Mouse (Mus musculus) bone marrow, adult 2 months (tissue): ENCODE data around the gene Phyh. TPM values are rescaled to one million over a fixed set of nuclear protein-coding genes. Genes with fewer than 3 reads are reported as not detected.

Experiments
- H3K27ac ChIP-seq: fragments of 200-500 bp; 2 replicates; pipeline ENCODE4 v1.5.1; 2012; ENCODE audit warnings: low read depth, mild to moderate bottlenecking, control low read depth, inconsistent platforms, low read length; ENCODE audit not compliant: control insufficient read depth, poor library complexity, insufficient read depth
- H3K4me1 ChIP-seq: fragments of 200-500 bp; 2 replicates; pipeline ENCODE4 v1.6.1; 2011; ENCODE audit warnings: low read length; ENCODE audit not compliant: control insufficient read depth, insufficient read depth
- H3K4me3 ChIP-seq: fragments of 200-500 bp; replicated peaks from 2 replicates; pipeline ENCODE3; 2011; ENCODE audit warnings: mild to moderate bottlenecking, low read depth, low read length, control low read depth; ENCODE audit not compliant: control insufficient read depth
- CTCF ChIP-seq: fragments of 200-500 bp; IDR thresholded peaks from 2 replicates; pipeline ENCODE4 v1.5.1; 2011; ENCODE audit warnings: low read length, control low read depth; ENCODE audit not compliant: control insufficient read depth, insufficient read depth
- POLR2A ChIP-seq: fragments of 200-500 bp; IDR thresholded peaks from 2 replicates; pipeline ENCODE4 v1.6.1; 2011; ENCODE audit warnings: low read depth, mild to moderate bottlenecking, control low read depth, low read length, borderline replicate concordance; ENCODE audit not compliant: control insufficient read depth
- WGBS: fragments of 180-500 bp; shearing (Covaris S2); methylation state at CpG from one replicate; pipeline ENCODE4 v1.1.7; 2018; 5-methylcytosine and 5-hydroxymethylcytosine counted together
- polyA plus RNA-seq: library from polyadenylated mRNA; stranded (reverse); fragments of >200 nt; gene quantifications from 2 replicates; pipeline ENCODE4 v1.2.4, GENCODE M21; 2011; ENCODE audit warnings: low replicate concordance; ENCODE audit not compliant: missing spikeins, insufficient read depth, insufficient read length

The Phyh gene
- polyA plus RNA-seq, 1 experiment = 44.1 TPM

DNA sequence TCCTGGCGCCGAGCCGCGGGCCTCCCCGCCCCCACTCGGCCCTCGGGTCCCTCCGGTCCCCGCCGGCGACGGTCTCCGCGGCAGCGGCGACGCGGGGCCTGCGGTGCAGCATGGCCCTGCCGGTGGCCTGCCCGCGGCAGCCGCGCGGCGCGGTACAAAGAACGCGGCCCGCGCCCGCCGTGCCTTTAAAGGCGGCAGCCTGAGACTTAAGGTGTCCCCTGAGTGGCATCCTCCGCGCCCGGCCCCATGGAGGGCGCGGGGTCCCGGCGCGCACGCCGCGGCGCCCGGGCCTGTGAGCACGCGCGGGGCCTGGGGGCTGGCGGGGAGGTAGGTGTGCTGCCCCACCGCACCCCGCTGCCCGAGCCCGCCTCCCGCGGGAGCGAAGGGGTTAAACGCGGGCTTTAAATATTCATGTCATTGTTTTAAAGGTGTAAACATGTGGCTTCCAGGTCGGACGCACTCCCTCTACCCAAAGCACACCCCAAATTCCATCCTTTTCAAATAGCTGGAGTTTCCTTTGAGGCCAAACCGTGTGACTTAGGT, 36.5 kb upstream of the Phyh start:
- TF ChIP-seq CTCF (no peak), POLR2A (peak; percentile 23; the same call in 1 of the 2 replicates)
- peak overlapping the region; percentile 89 for H3K27ac ChIP-seq
- peak overlapping the region; percentile 71 for H3K4me3 ChIP-seq
- H3K4me1 ChIP-seq = no peaks in the 10 kb centered on the region; the same call in 1 of the 2 replicates
- WGBS = under 1% methylated on average over 63 of the region's 63 CpGs

DNA sequence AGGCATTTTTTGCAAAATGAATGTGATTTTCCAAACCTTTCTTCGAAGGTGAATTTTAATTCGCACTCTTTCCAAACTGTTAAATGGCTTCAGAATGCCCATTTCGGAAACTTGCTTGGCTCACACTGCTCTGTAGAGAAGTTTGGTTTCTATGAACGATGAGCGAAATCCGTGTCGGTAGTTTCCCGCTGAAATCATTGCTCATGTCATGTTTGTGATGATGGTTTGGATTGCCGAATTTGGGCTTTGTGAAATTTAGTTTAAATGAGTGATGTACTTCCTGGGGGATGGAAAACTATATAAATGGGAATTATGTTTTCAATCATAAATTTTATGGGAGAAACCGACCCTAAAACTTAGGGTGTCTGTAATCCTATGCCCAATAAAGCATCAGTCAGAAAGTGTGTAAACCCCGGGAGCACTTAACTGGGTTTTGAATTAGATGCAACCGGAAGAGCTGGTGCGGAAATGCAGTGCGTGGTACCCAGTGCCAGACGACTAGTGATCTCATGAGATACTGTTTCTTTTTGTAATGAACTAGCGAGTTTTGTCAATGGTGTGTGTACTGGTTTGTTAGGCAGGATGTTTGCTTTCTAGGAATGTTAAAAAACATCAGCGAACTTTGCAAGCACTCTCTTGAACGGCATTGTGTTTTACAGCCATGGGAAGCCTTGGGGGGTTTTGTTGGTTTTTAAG, 35.7 kb upstream of the Phyh start:
- WGBS = 2% methylated on average over 18 of the region's 18 CpGs
- TF ChIP-seq CTCF (no peak), POLR2A (no peak)
- H3K4me3 ChIP-seq = peak overlapping the region; percentile 14
- no peaks in the 10 kb centered on the region for H3K4me1 ChIP-seq
- no peak overlapping the region for H3K27ac ChIP-seq

DNA sequence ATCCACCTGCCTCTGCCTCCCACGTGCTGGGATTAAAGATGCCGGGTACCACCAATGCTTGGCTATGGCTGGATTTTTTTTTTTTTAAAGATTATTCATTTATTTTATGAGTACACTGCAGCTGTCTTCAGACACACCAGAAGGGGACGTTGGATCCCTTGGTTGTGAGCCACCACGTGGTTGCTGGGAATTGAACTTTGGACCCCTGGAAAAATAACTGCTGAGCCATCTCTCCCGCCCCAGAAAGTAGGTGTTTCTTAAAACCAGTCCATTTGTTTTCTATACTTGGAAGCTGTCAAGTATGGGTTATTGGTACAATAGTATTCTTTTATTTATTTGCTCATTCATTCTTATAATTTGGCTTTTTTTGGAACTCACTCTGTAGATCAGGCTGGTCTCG, 31.9 kb upstream of the Phyh start:
- 93% methylated on average over 6 of the region's 6 CpGs for WGBS
- no peak overlapping the region for H3K4me3 ChIP-seq
- H3K27ac ChIP-seq = no peak overlapping the region
- H3K4me1 ChIP-seq = no peaks in the 10 kb centered on the region
- TF ChIP-seq CTCF (no peak), POLR2A (no peak)

GRCm38 (mm10) chr2:4895598-4895997, 23.2 kb upstream of the Phyh start:
- no peak overlapping the region for H3K4me3 ChIP-seq
- H3K4me1 ChIP-seq = no peaks in the 10 kb centered on the region
- H3K27ac ChIP-seq = no peak overlapping the region
- TF ChIP-seq POLR2A = no peak
- TF ChIP-seq CTCF = no peak
- 71% methylated on average over 2 of the region's 2 CpGs for WGBS

DNA sequence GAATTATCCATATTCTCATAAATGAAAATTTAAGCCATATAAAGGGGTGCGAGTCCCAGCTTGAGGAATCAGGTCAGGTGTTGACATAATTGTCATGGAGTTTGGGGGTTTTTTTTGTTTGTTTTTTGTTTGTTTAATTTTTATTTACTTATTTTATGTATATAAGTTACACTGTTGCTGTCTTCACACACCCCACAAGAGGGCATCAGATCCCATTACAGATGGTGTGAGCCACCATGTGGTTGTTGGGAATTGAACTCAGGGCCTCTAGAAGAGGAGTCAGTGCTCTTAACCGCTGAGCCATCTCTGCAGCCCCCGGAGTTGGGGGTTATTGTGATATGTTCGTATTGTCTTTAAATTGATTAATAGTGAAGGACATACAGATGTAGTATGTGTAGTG, 21.8 kb upstream of the Phyh start:
- WGBS = 89% methylated on average over 4 of the region's 4 CpGs
- no peak for TF ChIP-seq POLR2A
- no peak for TF ChIP-seq CTCF
- H3K27ac ChIP-seq = no peak overlapping the region
- no peak overlapping the region for H3K4me3 ChIP-seq
- no peaks in the 10 kb centered on the region for H3K4me1 ChIP-seq

DNA sequence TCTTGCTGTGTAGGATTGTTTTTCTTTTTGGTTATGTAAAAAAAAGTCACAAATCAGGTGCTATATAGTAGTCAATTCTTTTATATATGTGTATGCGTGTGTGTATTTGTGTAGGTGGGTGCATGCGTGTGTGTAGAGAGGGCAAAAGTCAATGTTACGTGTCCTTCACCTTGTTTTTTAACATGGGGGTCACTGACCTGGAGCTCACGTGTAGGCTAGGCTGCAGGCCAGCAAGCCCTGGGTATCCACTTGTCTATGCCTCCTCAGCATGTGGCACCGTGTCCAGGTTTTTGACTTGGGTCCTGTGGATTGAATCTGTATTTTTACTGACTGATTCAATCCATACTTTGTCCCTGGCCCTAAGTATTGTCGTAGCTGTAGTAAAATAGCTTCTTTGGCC, 18.2 kb upstream of the Phyh start:
- H3K4me1 ChIP-seq = no peaks in the 10 kb centered on the region
- 92% methylated on average over 6 of the region's 6 CpGs for WGBS
- no peak overlapping the region for H3K27ac ChIP-seq
- TF ChIP-seq POLR2A = no peak
- TF ChIP-seq CTCF = no peak
- H3K4me3 ChIP-seq = no peak overlapping the region

GRCm38 (mm10) chr2:4902346-4902745, 16.5 kb upstream of the Phyh start:
- H3K27ac ChIP-seq = no peak overlapping the region
- no peaks in the 10 kb centered on the region; the same call in 1 of the 2 replicates for H3K4me1 ChIP-seq
- TF ChIP-seq CTCF = no peak
- TF ChIP-seq POLR2A = no peak
- no peak overlapping the region for H3K4me3 ChIP-seq
- 85% methylated on average over 5 of the region's 5 CpGs for WGBS

- no peak for TF ChIP-seq POLR2A
- TF ChIP-seq CTCF = no peak
- 93% methylated on average over 6 of the region's 6 CpGs for WGBS
- Histone ChIP-seq H3K27ac (no peak overlapping the region), H3K4me1 (no peaks in the 10 kb centered on the region; the same call in 1 of the 2 replicates), H3K4me3 (no peak overlapping the region)
Measured at GRCm38 (mm10) chr2:4907120-4907519, 11.7 kb upstream of the Phyh start.

DNA sequence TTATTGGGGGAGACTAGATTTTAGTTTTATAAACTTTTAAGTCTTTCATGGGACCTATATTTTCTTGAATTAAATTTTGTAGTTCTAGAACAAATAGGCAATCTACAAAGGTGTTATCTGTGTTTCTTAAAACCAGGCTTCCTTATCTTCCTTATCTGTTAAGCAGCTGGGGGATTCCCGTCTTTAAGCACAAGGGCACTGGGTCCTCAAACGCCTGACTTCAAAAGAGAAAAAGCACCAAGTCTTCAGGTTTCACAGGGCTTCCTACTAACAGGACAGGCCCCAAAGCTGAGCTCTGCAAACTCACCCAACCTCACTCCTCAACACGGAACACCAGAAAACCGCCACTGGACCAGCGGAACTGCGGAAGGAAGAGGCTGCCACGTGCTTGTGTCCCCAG, 10.9 kb upstream of the Phyh start:
- TF ChIP-seq POLR2A (no peak), CTCF (no peak)
- no peak overlapping the region for H3K4me3 ChIP-seq

More for the DNA sequence above, 10.9 kb upstream of the Phyh start:
- WGBS = 70% methylated on average over 7 of the region's 7 CpGs
- no peak overlapping the region for H3K27ac ChIP-seq
- H3K4me1 ChIP-seq = no peaks in the 10 kb centered on the region; the same call in 1 of the 2 replicates
